Mouse (Mus musculus) brain, embryonic 14.5 days (tissue): ENCODE measurements around the gene Calm5.

Experiments
- CTCF ChIP-seq: fragments of 200-500 bp; IDR thresholded peaks from 2 replicates; pipeline ENCODE4 v1.5.1; 2012; ENCODE audit warnings: inconsistent platforms, mild to moderate bottlenecking, moderate library complexity, borderline replicate concordance; ENCODE audit not compliant: insufficient read depth, insufficient read length; ENCODE audit errors: extremely low read depth
- POLR2A ChIP-seq: fragments of 200-500 bp; IDR thresholded peaks from 2 replicates; pipeline ENCODE4 v1.6.1; 2012; ENCODE audit warnings: mild to moderate bottlenecking, inconsistent platforms, borderline replicate concordance; ENCODE audit not compliant: poor library complexity, insufficient read depth, insufficient read length, severe bottlenecking; ENCODE audit errors: extremely low read depth

DNA sequence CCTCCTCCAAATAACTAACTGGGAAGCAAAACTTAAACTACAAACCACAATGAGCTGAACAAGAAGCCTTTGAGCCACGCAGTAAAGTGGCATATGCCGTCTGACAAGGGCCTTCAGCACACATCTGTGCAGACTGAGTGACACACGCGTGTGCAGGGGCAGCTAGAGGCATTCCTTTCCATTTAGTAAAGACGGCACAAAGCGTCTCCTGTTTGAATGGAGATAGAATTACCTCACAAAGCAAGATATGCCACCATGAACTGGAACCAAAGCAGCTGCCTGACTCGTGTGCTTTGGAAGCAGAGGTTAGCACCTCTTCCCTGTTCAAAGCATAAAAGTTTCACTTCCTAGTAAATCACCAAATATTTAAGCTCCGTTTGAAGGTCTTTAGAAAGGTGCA is 36.1 kb downstream of the Calm5 start:
- TF ChIP-seq POLR2A (no peak), CTCF (no peak)
